Comparison of ENCODE assay signal across 22 mouse cellular contexts in the genomic region with DNA sequence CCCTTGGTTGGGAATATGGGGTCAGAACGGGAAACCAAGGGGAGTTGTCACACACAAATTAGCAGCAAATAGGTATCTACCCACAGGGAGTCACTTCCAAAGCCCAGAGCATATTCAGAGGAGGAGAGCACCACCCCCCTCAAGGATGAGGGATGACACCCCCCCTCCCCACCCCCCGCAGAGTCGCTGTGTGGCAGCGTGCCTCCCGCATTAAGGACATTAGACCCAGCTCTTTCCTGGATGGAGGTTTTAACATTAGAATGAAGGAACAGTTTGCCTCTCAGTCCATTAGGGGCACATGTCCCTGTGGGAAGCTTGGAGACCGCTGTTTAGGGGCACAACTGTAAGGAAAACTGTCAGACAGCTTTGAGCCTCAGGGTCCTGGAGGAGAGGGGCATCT. TPM values are rescaled to one million over a fixed set of nuclear protein-coding genes. Genes with fewer than 3 reads are reported as not detected.
A peak's percentile ranks its signal among the peaks of the same experiment; 100 is the strongest.
DNase-seq lines count a peak whose midpoint lies in the region; ATAC-seq and TF ChIP-seq lines count a peak whose summit lies in the region.
"Had no signal": no experiment of that assay in that cellular context is flagged by ENCODE, and none has a peak within 500 bp of the region (broad histone marks: within the 10 kb centered on the region; RNA-seq: fewer than 3 reads in every experiment).

No protein-coding gene starts in this region.

- no peak for TF ChIP-seq CTCF in ES-Bruce4 (IDR thresholded peaks at IDR 0.05; ENCODE audit: low read depth, low read length)

- no peak overlapping the region for H3K27ac ChIP-seq in hindbrain, embryonic 13.5 days
- no peak overlapping the region for H3K27ac ChIP-seq in hindbrain, embryonic 12.5 days
- H3K27ac ChIP-seq in ES-Bruce4 (ENCODE audit: insufficient read depth, low read length): peak overlapping the region; percentile 21; the same call in 1 of the 2 replicates
- H3K27ac ChIP-seq in ES-E14 (ENCODE audit: insufficient read depth, low read depth, low read length, poor library complexity, severe bottlenecking): peak overlapping the region; percentile 44
- no peak overlapping the region for H3K27ac ChIP-seq in neural tube, embryonic 12.5 days
- H3K27ac ChIP-seq: heart, embryonic 10.5 days had no signal

- no peaks in the 10 kb centered on the region for H3K9me3 ChIP-seq in hindbrain, embryonic 13.5 days
- H3K9me3 ChIP-seq in hindbrain, embryonic 12.5 days (replicated peaks): no peaks in the 10 kb centered on the region
- H3K9me3 ChIP-seq in ES-Bruce4 (replicated peaks; ENCODE audit: control insufficient read depth, insufficient read depth, low read length, poor library complexity, severe bottlenecking) (no peaks in the 10 kb centered on the region), ES-E14 (ENCODE audit: control insufficient read depth, insufficient read depth, low read depth, low read length) (no peaks in the 10 kb centered on the region)
- no peaks in the 10 kb centered on the region for H3K9me3 ChIP-seq in neural tube, embryonic 12.5 days
- H3K9me3 ChIP-seq: heart, embryonic 10.5 days had no signal

- no peak for DNase-seq in ES-E14 (ENCODE audit: low read depth, low spot score)
- DNase-seq in left cerebral cortex, adult 18-20 months (ENCODE audit: low spot score in 2 of 2): no peak
- no peak for DNase-seq in lung, postnatal 36 days
- DNase-seq: cerebellum, postnatal 14 days; gastrocnemius, postnatal 10 days; kidney, adult 18-20 months; kidney, postnatal 14 days; liver; lung, embryonic 14.5 days; thymus, adult 2 months had no signal

- in situ Hi-C loops in ES-E14 (cut with MboI; ENCODE audit: low sequenced_read_pairs in 2 of 2, unreplicated experiment in 2 of 2): no loop called here

- peak; percentile 71 for TF ChIP-seq EP300 in ES-Bruce4 (IDR thresholded peaks at IDR 0.05; ENCODE audit: insufficient read depth, low read depth, low read length)

- H3K9ac ChIP-seq in hindbrain, embryonic 13.5 days: no peak overlapping the region
- H3K9ac ChIP-seq in hindbrain, embryonic 12.5 days: no peak overlapping the region; the same call in 1 of the 2 replicates
- H3K9ac ChIP-seq in ES-Bruce4 (ENCODE audit: low read depth, poor library complexity, severe bottlenecking) (no peak overlapping the region), ES-E14 (ENCODE audit: insufficient read depth, low read depth, low read length, poor library complexity, severe bottlenecking) (no peak overlapping the region)
- no peak overlapping the region for H3K9ac ChIP-seq in neural tube, embryonic 12.5 days
- H3K9ac ChIP-seq: lung, embryonic 14.5 days had no signal

- H3K4me3 ChIP-seq in hindbrain, embryonic 13.5 days: no peak overlapping the region
- H3K4me3 ChIP-seq in hindbrain, embryonic 12.5 days: no peak overlapping the region
- H3K4me3 ChIP-seq in ES-Bruce4 (ENCODE audit: low read depth, low read length): no peak overlapping the region
- no peak overlapping the region for H3K4me3 ChIP-seq in ES-E14 (ENCODE audit: insufficient read depth in 1 of 2, low read depth in 1 of 2, low read length in 2 of 2, poor library complexity in 1 of 2, severe bottlenecking in 1 of 2)
- no peak overlapping the region for H3K4me3 ChIP-seq in neural tube, embryonic 12.5 days
- H3K4me3 ChIP-seq: heart, embryonic 10.5 days had no signal

- H3K27me3 ChIP-seq in hindbrain, embryonic 13.5 days: no peaks in the 10 kb centered on the region
- H3K27me3 ChIP-seq in hindbrain, embryonic 12.5 days: 0 out of 2 replicates have a peak, but pooled peaks cover 3% of the 10 kb centered on the region
- no peaks in the 10 kb centered on the region for H3K27me3 ChIP-seq in ES-Bruce4 (ENCODE audit: control insufficient read depth, insufficient read depth, low read length, poor library complexity, severe bottlenecking)
- H3K27me3 ChIP-seq in neural tube, embryonic 12.5 days (replicated peaks): no peaks in the 10 kb centered on the region

- no peak for TF ChIP-seq POLR2A in ES-Bruce4 (IDR thresholded peaks at IDR 0.05; ENCODE audit: insufficient read depth, low read length)

- no peaks in the 10 kb centered on the region for H3K36me3 ChIP-seq in hindbrain, embryonic 13.5 days
- no peaks in the 10 kb centered on the region for H3K36me3 ChIP-seq in hindbrain, embryonic 12.5 days
- H3K36me3 ChIP-seq in ES-Bruce4 (ENCODE audit: control insufficient read depth, insufficient read depth, low read length, poor library complexity, severe bottlenecking) (no peaks in the 10 kb centered on the region), ES-E14 (ENCODE audit: control insufficient read depth, insufficient read depth, low read length, poor library complexity, severe bottlenecking) (no peaks in the 10 kb centered on the region)
- H3K36me3 ChIP-seq in neural tube, embryonic 12.5 days: no peaks in the 10 kb centered on the region

- no peak for ATAC-seq in hindbrain, embryonic 13.5 days (ENCODE audit: low FRiP score)
- no peak for ATAC-seq in hindbrain, embryonic 12.5 days (ENCODE audit: low FRiP score)
- ATAC-seq in neural tube, embryonic 12.5 days (ENCODE audit: low FRiP score, low read depth): no peak
- ATAC-seq: CD4-positive, CD25-positive, alpha-beta regulatory T cell, adult 4 months; forebrain, embryonic 14.5 days had no signal

- WGBS in hindbrain, embryonic 13.5 days: 3% methylated on average over 6 of the region's 6 CpGs
- 2% methylated on average over 6 of the region's 6 CpGs for WGBS in hindbrain, embryonic 12.5 days
- WGBS in neural tube, embryonic 12.5 days: 2% methylated on average over 6 of the region's 6 CpGs

- 0 out of 2 replicates have a peak overlapping the region, but pooled peaks have one; percentile 11 for H3K4me2 ChIP-seq in hindbrain, embryonic 13.5 days
- no peak overlapping the region for H3K4me2 ChIP-seq in hindbrain, embryonic 12.5 days (replicated peaks)
- 0 out of 2 replicates have a peak overlapping the region, but pooled peaks have one; percentile 13 for H3K4me2 ChIP-seq in neural tube, embryonic 12.5 days (replicated peaks)
- H3K4me2 ChIP-seq: lung, embryonic 14.5 days had no signal

- H3K4me1 ChIP-seq in hindbrain, embryonic 13.5 days (replicated peaks): peaks cover 11% of the 10 kb centered on the region
- H3K4me1 ChIP-seq in hindbrain, embryonic 12.5 days: peaks cover 23% of the 10 kb centered on the region
- H3K4me1 ChIP-seq in ES-Bruce4 (ENCODE audit: control insufficient read depth, insufficient read depth, low read length) (peaks cover 7% of the 10 kb centered on the region), ES-E14 (ENCODE audit: control insufficient read depth in 2 of 2, insufficient read depth in 2 of 2, low read length in 2 of 2, poor library complexity in 1 of 2) (peaks cover 5 to 42% of the 10 kb centered on the region in 2 experiments)
- H3K4me1 ChIP-seq in neural tube, embryonic 12.5 days: peaks cover 14% of the 10 kb centered on the region

TF ChIP-seq in ES-E14, 5 proteins besides CTCF, POLR2A, EP300 and RAD21:
- no peak for TF ChIP-seq ZNF384 (IDR thresholded peaks at IDR 0.05; ENCODE audit: low read depth, low read length)
- no peak for TF ChIP-seq HCFC1 (IDR thresholded peaks at IDR 0.05; ENCODE audit: borderline replicate concordance, insufficient read depth, low read length)
- no peak for TF ChIP-seq CHD2 (IDR thresholded peaks at IDR 0.05; ENCODE audit: low read depth, low read length)
- no peak for TF ChIP-seq MAFK (IDR thresholded peaks at IDR 0.05; ENCODE audit: insufficient read depth, low read depth, low read length)
- TF ChIP-seq ZC3H11A (IDR thresholded peaks at IDR 0.05; ENCODE audit: borderline replicate concordance, low read depth, low read length): no peak

RNA-seq across cellular contexts. Expression of a gene that starts 9.0 kb away (rescaled TPM):
- 1,531 and 1,576 TPM in 2 replicates for polyA plus RNA-seq in hindbrain, embryonic 13.5 days (2015; fragmentation: Nextera tagmentation; extraction: Ambion mirVana)
- polyA plus RNA-seq in hindbrain, embryonic 12.5 days (2016; fragmentation: Nextera tagmentation; extraction: Ambion mirVana): 1,134 and 1,420 TPM in 2 replicates
- 1,651 and 1,929 TPM in 2 replicates for polyA plus RNA-seq in ES-Bruce4 (2011; ENCODE audit: insufficient read depth, insufficient read length, low read depth, missing spikeins)
- 1,434 and 2,185 TPM in 2 replicates for total RNA-seq in ES-E14 (2012; rRNA removed)
- polyA plus RNA-seq in neural tube, embryonic 12.5 days (2016; fragmentation: Nextera tagmentation; extraction: Ambion mirVana): 1,568 and 1,704 TPM in 2 replicates
- 100 to 1,000 TPM; 526 to 535 TPM for total RNA-seq in left cerebral cortex, adult 18-20 months (2021)

RNA-seq across cellular contexts. Expression of a gene that starts 13.9 kb away (rescaled TPM):
- polyA plus RNA-seq in hindbrain, embryonic 13.5 days (2015; fragmentation: Nextera tagmentation; extraction: Ambion mirVana): 6.9 and 7.1 TPM in 2 replicates
- polyA plus RNA-seq in hindbrain, embryonic 12.5 days (2016; fragmentation: Nextera tagmentation; extraction: Ambion mirVana): 7.9 and 8.4 TPM in 2 replicates
- 26.3 and 31.9 TPM in 2 replicates for polyA plus RNA-seq in ES-Bruce4 (2011; ENCODE audit: insufficient read depth, insufficient read length, low read depth, missing spikeins)
- total RNA-seq in ES-E14 (2012; rRNA removed): 17.8 and 35.8 TPM in 2 replicates
- 8.4 and 8.9 TPM in 2 replicates for polyA plus RNA-seq in neural tube, embryonic 12.5 days (2016; fragmentation: Nextera tagmentation; extraction: Ambion mirVana)
- total RNA-seq in left cerebral cortex, adult 18-20 months (2021): 1 to 10 TPM; 4.3 to 5.0 TPM

RNA-seq across cellular contexts. Expression of a gene that starts 28.7 kb away (rescaled TPM):
- not detected in 2 replicates for polyA plus RNA-seq in hindbrain, embryonic 13.5 days (2015; fragmentation: Nextera tagmentation; extraction: Ambion mirVana)
- polyA plus RNA-seq in hindbrain, embryonic 12.5 days (2016; fragmentation: Nextera tagmentation; extraction: Ambion mirVana): not detected in 2 replicates
- not detected in 2 replicates for polyA plus RNA-seq in ES-Bruce4 (2011; ENCODE audit: insufficient read depth, insufficient read length, low read depth, missing spikeins)
- not detected in 2 replicates for total RNA-seq in ES-E14 (2012; rRNA removed)
- polyA plus RNA-seq in neural tube, embryonic 12.5 days (2016; fragmentation: Nextera tagmentation; extraction: Ambion mirVana): not detected in 2 replicates
- total RNA-seq in left cerebral cortex, adult 18-20 months (2021): not detected
- total RNA-seq: adrenal gland, adult 18-20 months; gastrocnemius, postnatal 10 days; heart, postnatal 25 days; layer of hippocampus, postnatal 10 days; left cerebral cortex, postnatal 25 days had no signal
- polyA plus RNA-seq: CD4-positive, CD25-positive, alpha-beta regulatory T cell, adult 4 months; embryonic facial prominence, embryonic 11.5 days; forebrain, embryonic 14.5 days; heart, embryonic 10.5 days; lung, embryonic 14.5 days had no signal

RNA-seq across cellular contexts. Expression of a gene that starts 42.1 kb away (rescaled TPM):
- 1.7 and 1.8 TPM in 2 replicates for polyA plus RNA-seq in hindbrain, embryonic 13.5 days (2015; fragmentation: Nextera tagmentation; extraction: Ambion mirVana)
- polyA plus RNA-seq in hindbrain, embryonic 12.5 days (2016; fragmentation: Nextera tagmentation; extraction: Ambion mirVana): 2.7 and 2.9 TPM in 2 replicates
- polyA plus RNA-seq in ES-Bruce4 (2011; ENCODE audit: insufficient read depth, insufficient read length, low read depth, missing spikeins): 9.6 and 13.8 TPM in 2 replicates
- total RNA-seq in ES-E14 (2012; rRNA removed): 19.9 and 28.1 TPM in 2 replicates
- polyA plus RNA-seq in neural tube, embryonic 12.5 days (2016; fragmentation: Nextera tagmentation; extraction: Ambion mirVana): 2.7 TPM in 2 replicates
- 1 to 10 TPM; 4.0 to 4.9 TPM for total RNA-seq in left cerebral cortex, adult 18-20 months (2021)

RNA-seq across cellular contexts. Expression of a gene that starts 52.7 kb away (rescaled TPM):
- 7.2 and 7.7 TPM in 2 replicates for polyA plus RNA-seq in hindbrain, embryonic 13.5 days (2015; fragmentation: Nextera tagmentation; extraction: Ambion mirVana)
- polyA plus RNA-seq in hindbrain, embryonic 12.5 days (2016; fragmentation: Nextera tagmentation; extraction: Ambion mirVana): 6.7 and 8.7 TPM in 2 replicates
- polyA plus RNA-seq in ES-Bruce4 (2011; ENCODE audit: insufficient read depth, insufficient read length, low read depth, missing spikeins): 8.9 and 9.5 TPM in 2 replicates
- 5.8 and 10.7 TPM in 2 replicates for total RNA-seq in ES-E14 (2012; rRNA removed)
- polyA plus RNA-seq in neural tube, embryonic 12.5 days (2016; fragmentation: Nextera tagmentation; extraction: Ambion mirVana): 2.1 and 4.2 TPM in 2 replicates
- total RNA-seq in left cerebral cortex, adult 18-20 months (2021): 10 to 100 TPM; 14.2 to 16.5 TPM

Comparison
In these comparisons a context has a peak if more than half of its experiments do, and no peak if none do; other contexts are left out.
1. H3K27ac ChIP-seq: peak in ES-Bruce4 (single experiment) and ES-E14 (single experiment); none in hindbrain, embryonic 13.5 days (single experiment), hindbrain, embryonic 12.5 days (single experiment) and neural tube, embryonic 12.5 days (single experiment).